Comparison of ENCODE assay signal across 24 mouse cellular contexts in genomic region chr4:152079931-152080330, GRCm38 (mm10). TPM values are rescaled to one million over a fixed set of nuclear protein-coding genes. Genes with fewer than 3 reads are reported as not detected.
DNase-seq lines count a peak whose midpoint lies in the region; ATAC-seq and TF ChIP-seq lines count a peak whose summit lies in the region.
"Had no signal": no experiment of that assay in that cellular context is flagged by ENCODE, and none has a peak within 500 bp of the region (broad histone marks: within the 10 kb centered on the region; RNA-seq: fewer than 3 reads in every experiment).

No protein-coding gene starts in this region.

- no peak overlapping the region for H3K4me2 ChIP-seq in hindbrain, postnatal 0 days (ENCODE audit: low read depth, low read length)
- no peak overlapping the region for H3K4me2 ChIP-seq in hindbrain, embryonic 12.5 days (replicated peaks)
- no peak overlapping the region for H3K4me2 ChIP-seq in midbrain, postnatal 0 days (ENCODE audit: low read depth, low read length, poor library complexity, severe bottlenecking)
- H3K4me2 ChIP-seq: embryonic facial prominence, embryonic 13.5 days; forebrain, embryonic 12.5 days; limb, embryonic 13.5 days; liver, embryonic 12.5 days; lung, embryonic 14.5 days; midbrain, embryonic 12.5 days; stomach, embryonic 15.5 days had no signal

- no peaks in the 10 kb centered on the region for H3K36me3 ChIP-seq in hindbrain, postnatal 0 days (ENCODE audit: insufficient read depth, low read length)
- no peaks in the 10 kb centered on the region for H3K36me3 ChIP-seq in hindbrain, embryonic 12.5 days
- H3K36me3 ChIP-seq in midbrain, postnatal 0 days (ENCODE audit: insufficient read depth, low read length), result no peaks in the 10 kb centered on the region
- H3K36me3 ChIP-seq in embryonic facial prominence, embryonic 10.5 days (replicated peaks), result no peaks in the 10 kb centered on the region
- H3K36me3 ChIP-seq: embryonic facial prominence, embryonic 13.5 days; forebrain, embryonic 12.5 days; limb, embryonic 13.5 days; liver, embryonic 12.5 days; midbrain, embryonic 12.5 days; stomach, embryonic 15.5 days had no signal

- DNase-seq in hindbrain, postnatal 0 days (ENCODE audit: low spot score), result no peak
- peak; percentile 54 for DNase-seq in ovary, adult 18-20 months (ENCODE audit: low spot score)
- DNase-seq in ovary, postnatal 36 days (ENCODE audit: low spot score), result no peak
- DNase-seq in adipocyte (ENCODE audit: low spot score), result peak; percentile 57
- DNase-seq in midbrain, postnatal 0 days (ENCODE audit: low spot score), result no peak
- DNase-seq in embryonic facial prominence, embryonic 10.5 days (ENCODE audit: low spot score), result no peak
- DNase-seq: adrenal gland, adult 2 months; cerebellum, adult 11 months; kidney, postnatal 14 days; layer of hippocampus, adult 9-11 months; lung, embryonic 14.5 days had no signal

- no peak overlapping the region for H3K27ac ChIP-seq in hindbrain, postnatal 0 days
- H3K27ac ChIP-seq in hindbrain, embryonic 12.5 days, result no peak overlapping the region
- H3K27ac ChIP-seq in midbrain, postnatal 0 days (ENCODE audit: low read depth, low read length), result no peak overlapping the region
- H3K27ac ChIP-seq in embryonic facial prominence, embryonic 10.5 days (replicated peaks), result no peak overlapping the region
- H3K27ac ChIP-seq: embryonic facial prominence, embryonic 13.5 days; forebrain, embryonic 12.5 days; limb, embryonic 13.5 days; liver, embryonic 12.5 days; midbrain, embryonic 12.5 days; stomach, embryonic 15.5 days had no signal

- H3K9ac ChIP-seq in hindbrain, postnatal 0 days (replicated peaks; ENCODE audit: low read length), result no peak overlapping the region
- H3K9ac ChIP-seq in hindbrain, embryonic 12.5 days, result no peak overlapping the region
- no peak overlapping the region for H3K9ac ChIP-seq in midbrain, postnatal 0 days (replicated peaks; ENCODE audit: low read length, poor library complexity, severe bottlenecking)
- H3K9ac ChIP-seq: embryonic facial prominence, embryonic 13.5 days; forebrain, embryonic 12.5 days; limb, embryonic 13.5 days; liver, embryonic 12.5 days; lung, embryonic 14.5 days; midbrain, embryonic 12.5 days; stomach, embryonic 15.5 days had no signal

- no peaks in the 10 kb centered on the region for H3K9me3 ChIP-seq in hindbrain, postnatal 0 days (ENCODE audit: low read length)
- no peaks in the 10 kb centered on the region for H3K9me3 ChIP-seq in hindbrain, embryonic 12.5 days (replicated peaks)
- H3K9me3 ChIP-seq in midbrain, postnatal 0 days (ENCODE audit: low read length), result no peaks in the 10 kb centered on the region
- H3K9me3 ChIP-seq in embryonic facial prominence, embryonic 10.5 days, result no peaks in the 10 kb centered on the region
- H3K9me3 ChIP-seq: embryonic facial prominence, embryonic 13.5 days; forebrain, embryonic 12.5 days; limb, embryonic 13.5 days; liver, embryonic 12.5 days; midbrain, embryonic 12.5 days; stomach, embryonic 15.5 days had no signal

- ATAC-seq in hindbrain, postnatal 0 days, result 0 out of 2 replicates have a peak, but pooled peaks have one; percentile 21
- ATAC-seq in hindbrain, embryonic 12.5 days (ENCODE audit: low FRiP score), result no peak
- no peak for ATAC-seq in midbrain, postnatal 0 days (ENCODE audit: low FRiP score)
- ATAC-seq: CD4-positive, CD25-positive, alpha-beta regulatory T cell, adult 4 months; hindbrain, embryonic 16.5 days; intestine, embryonic 16.5 days; liver, embryonic 12.5 days; Patski had no signal

- WGBS in hindbrain, postnatal 0 days, result 42% methylated on average over 7 of the region's 7 CpGs
- WGBS in hindbrain, embryonic 12.5 days, result 61% methylated on average over 7 of the region's 7 CpGs
- WGBS in midbrain, postnatal 0 days, result 71% methylated on average over 7 of the region's 7 CpGs
- WGBS in embryonic facial prominence, embryonic 10.5 days, result 64% methylated on average over 7 of the region's 7 CpGs

- H3K27me3 ChIP-seq in hindbrain, postnatal 0 days (ENCODE audit: insufficient read depth, low read length), result no peaks in the 10 kb centered on the region
- no peaks in the 10 kb centered on the region; the same call in 1 of the 2 replicates for H3K27me3 ChIP-seq in hindbrain, embryonic 12.5 days
- no peaks in the 10 kb centered on the region for H3K27me3 ChIP-seq in midbrain, postnatal 0 days (ENCODE audit: insufficient read depth, low read length)
- H3K27me3 ChIP-seq in embryonic facial prominence, embryonic 10.5 days (replicated peaks; ENCODE audit: low read depth, poor library complexity, severe bottlenecking), result peaks cover 14% of the 10 kb centered on the region; the same call in 1 of the 2 replicates
- H3K27me3 ChIP-seq: embryonic facial prominence, embryonic 13.5 days; forebrain, embryonic 12.5 days; limb, embryonic 13.5 days; Patski; stomach, embryonic 15.5 days had no signal

- no peak overlapping the region for H3K4me3 ChIP-seq in hindbrain, postnatal 0 days (ENCODE audit: low read length)
- no peak overlapping the region for H3K4me3 ChIP-seq in hindbrain, embryonic 12.5 days
- no peak overlapping the region for H3K4me3 ChIP-seq in midbrain, postnatal 0 days (ENCODE audit: low read depth, low read length)
- H3K4me3 ChIP-seq in embryonic facial prominence, embryonic 10.5 days, result no peak overlapping the region
- H3K4me3 ChIP-seq: embryonic facial prominence, embryonic 13.5 days; erythroblast, embryonic 14.5 days; forebrain, embryonic 12.5 days; limb, embryonic 13.5 days; liver, embryonic 12.5 days; midbrain, embryonic 12.5 days; stomach, embryonic 15.5 days had no signal

- H3K4me1 ChIP-seq in hindbrain, postnatal 0 days (ENCODE audit: insufficient read depth, low read length), result 0 out of 2 replicates have a peak, but pooled peaks cover 3% of the 10 kb centered on the region
- H3K4me1 ChIP-seq in hindbrain, embryonic 12.5 days, result 0 out of 2 replicates have a peak, but pooled peaks cover 3% of the 10 kb centered on the region
- no peaks in the 10 kb centered on the region for H3K4me1 ChIP-seq in midbrain, postnatal 0 days (ENCODE audit: insufficient read depth, low read length)
- H3K4me1 ChIP-seq in embryonic facial prominence, embryonic 10.5 days, result peaks cover 20% of the 10 kb centered on the region
- H3K4me1 ChIP-seq: embryonic facial prominence, embryonic 13.5 days; forebrain, embryonic 12.5 days; limb, embryonic 13.5 days; midbrain, embryonic 12.5 days; stomach, embryonic 15.5 days had no signal

- no peak for TF ChIP-seq CTCF in hindbrain, postnatal 0 days (IDR thresholded peaks at IDR 0.05; ENCODE audit: low read depth)
- TF ChIP-seq CTCF in midbrain, postnatal 0 days (IDR thresholded peaks at IDR 0.05), result no peak

RNA-seq across cellular contexts. Expression of gene Plekhg5, which starts 7.6 kb away (rescaled TPM):
- total RNA-seq in hindbrain, postnatal 0 days (2014; rRNA removed), result 20.7 and 21.0 TPM in 2 replicates
- 13.1 and 13.3 TPM in 2 replicates for polyA plus RNA-seq in hindbrain, postnatal 0 days (2015; fragmentation: Nextera tagmentation; extraction: Ambion mirVana)
- 11.7 and 12.0 TPM in 2 replicates for polyA plus RNA-seq in hindbrain, embryonic 12.5 days (2016; fragmentation: Nextera tagmentation; extraction: Ambion mirVana)
- total RNA-seq in midbrain, postnatal 0 days (2014; rRNA removed), result 17.6 and 33.5 TPM in 2 replicates
- polyA plus RNA-seq in midbrain, postnatal 0 days (2015; fragmentation: Nextera tagmentation; extraction: Ambion mirVana), result 13.0 and 15.1 TPM in 2 replicates
- 11.7 and 13.2 TPM in 2 replicates for polyA plus RNA-seq in embryonic facial prominence, embryonic 10.5 days (2016; fragmentation: Nextera tagmentation; extraction: Ambion mirVana)

RNA-seq across cellular contexts. Expression of gene Tnfrsf25, which starts 35.8 kb away (rescaled TPM):
- total RNA-seq in hindbrain, postnatal 0 days (2014; rRNA removed), result 0.22 and 1.6 TPM in 2 replicates
- polyA plus RNA-seq in hindbrain, postnatal 0 days (2015; fragmentation: Nextera tagmentation; extraction: Ambion mirVana), result 0.48 and 0.62 TPM in 2 replicates
- polyA plus RNA-seq in hindbrain, embryonic 12.5 days (2016; fragmentation: Nextera tagmentation; extraction: Ambion mirVana), result 0.59 and 0.74 TPM in 2 replicates
- 0.99 and 2.0 TPM in 2 replicates for total RNA-seq in midbrain, postnatal 0 days (2014; rRNA removed)
- polyA plus RNA-seq in midbrain, postnatal 0 days (2015; fragmentation: Nextera tagmentation; extraction: Ambion mirVana), result 0.38 and 0.49 TPM in 2 replicates
- 1.0 and 1.3 TPM in 2 replicates for polyA plus RNA-seq in embryonic facial prominence, embryonic 10.5 days (2016; fragmentation: Nextera tagmentation; extraction: Ambion mirVana)
- total RNA-seq: monocyte, adult 5-6 weeks had no signal

RNA-seq across cellular contexts. Expression of gene Nol9, which starts 40.8 kb away (rescaled TPM):
- total RNA-seq in hindbrain, postnatal 0 days (2014; rRNA removed), result 33.0 and 39.4 TPM in 2 replicates
- polyA plus RNA-seq in hindbrain, postnatal 0 days (2015; fragmentation: Nextera tagmentation; extraction: Ambion mirVana), result 17.1 and 17.9 TPM in 2 replicates
- 32.6 and 33.9 TPM in 2 replicates for polyA plus RNA-seq in hindbrain, embryonic 12.5 days (2016; fragmentation: Nextera tagmentation; extraction: Ambion mirVana)
- total RNA-seq in midbrain, postnatal 0 days (2014; rRNA removed), result 22.5 and 27.4 TPM in 2 replicates
- 17.5 and 19.0 TPM in 2 replicates for polyA plus RNA-seq in midbrain, postnatal 0 days (2015; fragmentation: Nextera tagmentation; extraction: Ambion mirVana)
- 43.7 and 44.2 TPM in 2 replicates for polyA plus RNA-seq in embryonic facial prominence, embryonic 10.5 days (2016; fragmentation: Nextera tagmentation; extraction: Ambion mirVana)

RNA-seq across cellular contexts. Expression of gene Tas1r1, which starts 41.6 kb away (rescaled TPM):
- 0.42 and 0.93 TPM in 2 replicates for total RNA-seq in hindbrain, postnatal 0 days (2014; rRNA removed)
- polyA plus RNA-seq in hindbrain, postnatal 0 days (2015; fragmentation: Nextera tagmentation; extraction: Ambion mirVana), result 1.7 TPM in 2 replicates
- polyA plus RNA-seq in hindbrain, embryonic 12.5 days (2016; fragmentation: Nextera tagmentation; extraction: Ambion mirVana), result 1.0 and 1.2 TPM in 2 replicates
- 0.11 and 1.5 TPM in 2 replicates for total RNA-seq in midbrain, postnatal 0 days (2014; rRNA removed)
- polyA plus RNA-seq in midbrain, postnatal 0 days (2015; fragmentation: Nextera tagmentation; extraction: Ambion mirVana), result 1.6 TPM in 2 replicates
- polyA plus RNA-seq in embryonic facial prominence, embryonic 10.5 days (2016; fragmentation: Nextera tagmentation; extraction: Ambion mirVana), result 0.50 and 0.68 TPM in 2 replicates
- total RNA-seq: monocyte, adult 5-6 weeks had no signal
- polyA plus RNA-seq: adrenal gland, adult 2 months; CD4-positive, CD25-positive, alpha-beta regulatory T cell, adult 4 months; erythroblast, embryonic 14.5 days had no signal

RNA-seq across cellular contexts. Expression of gene Zbtb48, which starts 52.5 kb away (rescaled TPM):
- total RNA-seq in hindbrain, postnatal 0 days (2014; rRNA removed), result 7.0 and 8.6 TPM in 2 replicates
- 10.7 and 16.2 TPM in 2 replicates for polyA plus RNA-seq in hindbrain, postnatal 0 days (2015; fragmentation: Nextera tagmentation; extraction: Ambion mirVana)
- 20.4 and 25.2 TPM in 2 replicates for polyA plus RNA-seq in hindbrain, embryonic 12.5 days (2016; fragmentation: Nextera tagmentation; extraction: Ambion mirVana)
- total RNA-seq in midbrain, postnatal 0 days (2014; rRNA removed), result 7.8 and 8.9 TPM in 2 replicates
- 17.0 and 20.6 TPM in 2 replicates for polyA plus RNA-seq in midbrain, postnatal 0 days (2015; fragmentation: Nextera tagmentation; extraction: Ambion mirVana)
- 25.0 and 26.4 TPM in 2 replicates for polyA plus RNA-seq in embryonic facial prominence, embryonic 10.5 days (2016; fragmentation: Nextera tagmentation; extraction: Ambion mirVana)

Comparison
In these comparisons a context has a peak if more than half of its experiments do, and no peak if none do; other contexts are left out.
1. DNase-seq: peak in ovary, adult 18-20 months (single experiment) and adipocyte (single experiment); none in hindbrain, postnatal 0 days (single experiment), ovary, postnatal 36 days (single experiment), midbrain, postnatal 0 days (single experiment) and embryonic facial prominence, embryonic 10.5 days (single experiment).